Mouse (Mus musculus) kidney, postnatal 25 days (tissue): ENCODE data around the gene Pcgf2.
A peak's percentile ranks its signal among the peaks of the same experiment; 100 is the strongest.
"Not testable (repeated sequence)": the region's sequence is repeated elsewhere in the genome, so short reads cannot be mapped to it uniquely, and the experiment has no call there.

Source experiments
- DNase-seq, 2 experiments: peaks; one replicate each; pipeline ENCODE4 v3.0.0; 2021; ENCODE audit warnings: mixed read lengths in 2 of 2

Gene Pcgf2

GRCm38 (mm10) chr11:97700003-97700745 is at the start of gene Pcgf2:
Gene Pcgf2, minus strand, starts transcription at chr11:97700497.
- peak; percentile 87 to 92 for DNase-seq

GRCm38 (mm10) chr11:97748496-97748895 is 48.2 kb upstream of the Pcgf2 start:
- DNase-seq, result no peak

- no peak for DNase-seq
Measured at GRCm38 (mm10) chr11:97747773-97748172, 47.5 kb upstream of the Pcgf2 start.

- DNase-seq, result no peak
Measured at GRCm38 (mm10) chr11:97745331-97745721, 45.0 kb upstream of the Pcgf2 start.

GRCm38 (mm10) chr11:97744718-97745330 is 44.5 kb upstream of the Pcgf2 start:
- DNase-seq, result peak; percentile 100

GRCm38 (mm10) chr11:97744063-97744717 is 43.9 kb upstream of the Pcgf2 start, which contains the start of gene Pip4k2b:
Gene Pip4k2b, minus strand, starts transcription at chr11:97744704.
- peak in 1 of 2 experiments; percentile 41 for DNase-seq

- DNase-seq, result no peak
Measured at GRCm38 (mm10) chr11:97743423-97743822, 43.1 kb upstream of the Pcgf2 start.

- no peak for DNase-seq
Measured at GRCm38 (mm10) chr11:97742591-97742990, 42.3 kb upstream of the Pcgf2 start.

GRCm38 (mm10) chr11:97742157-97742556 is 41.9 kb upstream of the Pcgf2 start:
- no peak for DNase-seq

- DNase-seq, result peak; percentile 59 to 73
Measured at GRCm38 (mm10) chr11:97740190-97740589, 39.9 kb upstream of the Pcgf2 start.

GRCm38 (mm10) chr11:97739155-97739554 is 38.9 kb upstream of the Pcgf2 start:
- no peak for DNase-seq

- DNase-seq, result no peak
Measured at GRCm38 (mm10) chr11:97738703-97739102, 38.4 kb upstream of the Pcgf2 start.

- DNase-seq, result no peak
Measured at GRCm38 (mm10) chr11:97737600-97737999, 37.3 kb upstream of the Pcgf2 start.

- no peak for DNase-seq
Measured at GRCm38 (mm10) chr11:97736645-97737044, 36.3 kb upstream of the Pcgf2 start.

- not testable (repeated sequence) for DNase-seq
Measured at GRCm38 (mm10) chr11:97734810-97735209, 34.5 kb upstream of the Pcgf2 start.

GRCm38 (mm10) chr11:97733689-97734088 is 33.4 kb upstream of the Pcgf2 start:
- no peak for DNase-seq

- DNase-seq, result no peak
Measured at GRCm38 (mm10) chr11:97728730-97729129, 28.4 kb upstream of the Pcgf2 start.

- no peak for DNase-seq
Measured at GRCm38 (mm10) chr11:97728311-97728710, 28.0 kb upstream of the Pcgf2 start.

- DNase-seq, result no peak
Measured at GRCm38 (mm10) chr11:97723709-97724108, 23.4 kb upstream of the Pcgf2 start.

GRCm38 (mm10) chr11:97721338-97721737 is 21.0 kb upstream of the Pcgf2 start:
- DNase-seq, result no peak

- DNase-seq, result no peak
Measured at GRCm38 (mm10) chr11:97719041-97719440, 18.7 kb upstream of the Pcgf2 start.

- no peak for DNase-seq
Measured at GRCm38 (mm10) chr11:97718281-97718860, 18.1 kb upstream of the Pcgf2 start.
